Mouse (Mus musculus): ENCODE data around the gene Dusp16. TPM values are rescaled to one million over a fixed set of nuclear protein-coding genes. Genes with fewer than 3 reads are reported as not detected.

The Dusp16 gene
- total RNA-seq, 2 experiments from 2014 or later, result 11.4 to 19.4 TPM

DNA sequence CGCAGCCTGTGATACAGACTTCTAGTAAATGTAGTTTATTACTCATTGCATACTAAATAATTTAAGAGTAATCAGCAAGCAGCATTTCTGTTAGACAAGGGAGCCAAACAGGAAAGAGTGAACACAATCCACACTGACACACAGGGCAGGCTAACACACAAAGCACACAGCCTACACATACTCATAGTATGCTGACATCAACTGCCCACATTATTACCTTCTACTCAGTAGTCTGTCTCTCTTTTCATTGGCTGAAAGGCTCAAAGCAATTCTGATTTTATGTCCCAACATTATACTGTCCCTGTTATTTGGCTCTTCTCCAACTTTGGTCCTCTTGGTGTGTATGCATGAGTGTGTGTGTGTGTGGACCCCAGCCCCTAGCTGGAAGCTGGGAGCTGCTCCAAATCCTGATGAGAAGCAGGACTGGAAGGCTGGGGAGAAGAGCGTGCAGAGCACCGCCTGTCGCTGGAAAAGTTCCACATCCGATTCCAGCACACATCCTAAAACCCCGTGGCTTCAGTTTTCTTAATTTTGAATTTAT is 70.6 kb downstream of the Dusp16 start:
- TF ChIP-seq CTCF (IDR thresholded peaks at IDR 0.05), result no peak

DNA sequence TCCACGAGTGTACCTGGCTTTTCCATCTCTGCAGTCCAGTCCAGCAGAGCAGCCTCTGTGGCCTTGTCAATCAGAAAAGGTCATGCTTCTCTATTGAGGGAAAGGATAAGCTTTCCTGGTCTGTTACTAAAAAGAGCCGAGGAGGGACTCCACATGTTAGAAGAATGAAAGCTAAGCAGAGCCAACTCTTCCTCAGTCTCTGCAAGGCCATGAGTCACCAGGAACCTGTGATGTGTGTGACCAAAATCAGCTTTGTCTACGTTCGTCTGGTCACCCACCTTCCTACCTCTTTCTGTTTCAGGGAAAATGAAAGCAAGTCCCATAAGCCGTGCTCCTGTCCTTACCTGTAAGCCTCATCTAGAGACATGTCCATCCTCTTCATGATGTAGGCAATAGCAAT is 72.3 kb downstream of the Dusp16 start:
- DNase-seq, result no peak
- H3K4me3 ChIP-seq, result no peak overlapping the region
- no peak overlapping the region for H3K27ac ChIP-seq
- TF ChIP-seq CTCF (IDR thresholded peaks at IDR 0.05), result no peak
- intact Hi-C loops (cut with DNase I), result no loop called here

More for the DNA sequence above, 70.6 kb downstream of the Dusp16 start:
- no peak overlapping the region for H3K4me3 ChIP-seq
- DNase-seq, result no peak
- no peak overlapping the region for H3K27ac ChIP-seq
- intact Hi-C loops (cut with DNase I), result no loop called here

DNA sequence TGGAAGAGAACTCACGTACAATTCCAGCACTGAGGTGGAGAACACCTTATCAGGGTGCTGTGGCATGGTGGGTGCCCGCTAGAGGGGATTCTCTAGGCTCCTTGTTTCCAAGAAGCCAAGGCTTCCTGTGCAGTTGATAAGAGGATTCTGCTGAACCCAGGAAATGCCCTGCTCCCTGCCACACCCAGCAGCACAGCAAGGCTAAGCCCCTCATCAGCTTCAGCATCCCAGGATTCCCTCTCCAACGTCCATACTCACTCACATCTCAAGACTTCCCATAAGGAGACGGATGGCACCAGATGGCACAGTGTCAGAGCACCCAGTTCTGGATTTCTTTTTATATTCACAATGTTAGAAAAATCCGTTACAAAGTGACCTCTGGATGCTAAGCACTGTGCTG is 73.3 kb downstream of the Dusp16 start:
- H3K27ac ChIP-seq, result no peak overlapping the region
- H3K4me3 ChIP-seq, result no peak overlapping the region
- no peak for DNase-seq
- intact Hi-C loops (cut with DNase I), result loop anchor here (5.0 kb wide), 1 partner anchor 43 kb away; no protein-coding TSS in a partner anchor
- no peak for TF ChIP-seq CTCF (IDR thresholded peaks at IDR 0.05)

DNA sequence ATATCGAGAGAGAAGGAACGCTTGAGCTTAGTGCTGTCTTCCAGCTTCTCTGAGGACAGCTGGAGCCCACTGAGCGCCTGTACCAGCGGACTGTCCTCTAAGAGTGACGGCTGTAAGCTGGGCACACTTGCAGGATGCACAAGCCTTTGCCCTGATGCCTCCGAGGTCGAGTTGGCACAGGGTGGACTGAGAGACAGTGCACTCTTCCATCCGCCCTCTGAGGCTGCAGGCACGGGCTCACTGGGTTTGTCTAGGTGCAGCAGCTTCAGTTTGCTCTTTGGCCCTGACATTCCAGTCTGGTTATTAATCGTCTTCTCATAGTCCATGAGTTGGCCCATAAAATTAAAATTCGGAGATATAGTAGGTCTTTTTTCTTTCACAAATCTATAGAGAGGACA is 73.8 kb downstream of the Dusp16 start:
- no peak for TF ChIP-seq CTCF (IDR thresholded peaks at IDR 0.05)
- Histone ChIP-seq H3K4me3 (no peak overlapping the region), H3K27ac (no peak overlapping the region)
- DNase-seq, result no peak
- intact Hi-C loops (cut with DNase I), result loop anchor here (5.0 kb wide), 1 partner anchor 44 kb away; no protein-coding TSS in a partner anchor

DNA sequence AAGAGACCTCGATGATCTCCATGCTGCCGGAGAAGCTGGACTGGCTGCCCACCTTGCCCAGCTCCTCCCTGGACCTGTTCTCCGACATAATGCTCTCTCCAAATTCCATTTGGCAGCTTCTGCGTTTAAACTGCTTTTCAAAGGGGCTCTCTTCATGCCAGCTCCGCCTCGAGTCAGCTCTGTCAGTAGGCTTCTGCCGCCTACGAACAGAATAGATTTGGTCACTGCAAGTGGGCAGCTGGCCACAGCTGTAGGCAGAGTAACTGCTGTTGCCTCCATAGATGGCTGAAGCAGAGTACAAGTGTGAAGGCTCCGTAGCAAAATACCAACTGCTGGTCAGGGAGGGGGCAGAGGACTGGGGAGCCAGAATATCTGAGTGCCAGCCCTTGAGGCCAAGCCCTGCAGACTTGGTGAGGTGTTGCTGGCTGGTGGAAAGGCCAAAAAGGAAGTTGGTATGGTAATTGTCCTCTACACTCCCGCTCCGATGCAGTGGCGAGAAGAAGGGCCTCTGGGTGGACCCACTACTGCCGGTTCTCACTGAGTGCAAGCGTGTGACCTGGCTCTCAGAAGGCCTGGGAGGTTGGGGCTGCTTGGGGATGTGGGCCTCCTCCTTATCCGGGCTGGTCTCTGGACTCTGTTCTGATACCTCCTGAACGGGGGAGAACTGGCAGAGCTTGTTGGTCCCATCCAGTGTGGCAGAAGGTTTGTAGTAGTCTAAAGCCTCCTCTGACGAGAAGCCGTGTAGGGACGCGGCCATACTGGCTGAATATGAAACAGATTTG is 74.3 kb downstream of the Dusp16 start:
- intact Hi-C loops (cut with DNase I), result loop anchor here (5.0 kb wide), 1 partner anchor 44 kb away; no protein-coding TSS in a partner anchor
- Histone ChIP-seq H3K4me3 (no peak overlapping the region), H3K27ac (no peak overlapping the region)
- no peak for DNase-seq
- no peak for TF ChIP-seq CTCF (IDR thresholded peaks at IDR 0.05)

DNA sequence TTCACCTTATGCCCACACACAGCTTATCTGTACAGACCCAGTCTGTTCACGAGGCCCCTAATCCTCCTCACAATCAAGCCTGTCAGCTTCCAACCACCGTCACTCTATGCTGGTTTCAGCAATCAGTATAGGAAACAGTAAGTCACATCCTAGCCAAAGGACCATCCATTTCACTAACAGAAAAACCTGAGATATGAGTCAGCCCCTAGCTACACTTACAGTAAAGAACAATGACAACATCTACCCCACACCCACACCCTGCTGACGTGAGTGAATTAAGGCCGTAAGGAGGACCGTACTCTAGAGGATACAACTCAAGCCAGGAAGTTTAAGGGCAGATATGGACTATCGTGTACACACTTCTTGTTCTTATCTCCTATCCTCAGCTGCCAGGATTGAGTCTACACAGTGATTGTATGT is 76.2 kb downstream of the Dusp16 start:
- intact Hi-C loops (cut with DNase I), result loop anchor here (5.0 kb wide), 1 partner anchor 46 kb away; no protein-coding TSS in a partner anchor
- Histone ChIP-seq H3K27ac (no peak overlapping the region), H3K4me3 (no peak overlapping the region)
- TF ChIP-seq CTCF (IDR thresholded peaks at IDR 0.05), result no peak
- DNase-seq, result no peak

DNA sequence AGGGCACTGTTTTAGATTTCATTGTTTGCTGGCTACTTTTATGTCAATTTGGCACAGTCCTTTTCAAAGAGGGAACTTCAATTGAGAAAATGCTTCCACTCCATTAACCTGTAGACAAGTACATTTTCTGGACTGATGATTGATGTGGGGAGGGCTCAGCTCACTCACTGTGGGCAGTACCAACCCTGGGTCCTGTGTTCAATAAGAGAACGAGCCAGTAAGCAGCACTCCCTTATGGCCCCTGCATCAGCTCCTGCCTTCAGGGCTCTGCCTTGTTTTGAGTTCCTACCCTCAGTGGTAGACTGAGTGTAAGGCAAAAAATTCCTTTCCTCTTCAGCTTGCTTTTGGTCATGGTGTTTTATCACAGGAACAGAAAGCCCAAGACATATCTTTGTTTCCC is 78.5 kb downstream of the Dusp16 start:
- no peak for DNase-seq
- no peak overlapping the region for H3K27ac ChIP-seq
- no peak overlapping the region for H3K4me3 ChIP-seq
- TF ChIP-seq CTCF (IDR thresholded peaks at IDR 0.05), result no peak
- intact Hi-C loops (cut with DNase I), result no loop called here

DNA sequence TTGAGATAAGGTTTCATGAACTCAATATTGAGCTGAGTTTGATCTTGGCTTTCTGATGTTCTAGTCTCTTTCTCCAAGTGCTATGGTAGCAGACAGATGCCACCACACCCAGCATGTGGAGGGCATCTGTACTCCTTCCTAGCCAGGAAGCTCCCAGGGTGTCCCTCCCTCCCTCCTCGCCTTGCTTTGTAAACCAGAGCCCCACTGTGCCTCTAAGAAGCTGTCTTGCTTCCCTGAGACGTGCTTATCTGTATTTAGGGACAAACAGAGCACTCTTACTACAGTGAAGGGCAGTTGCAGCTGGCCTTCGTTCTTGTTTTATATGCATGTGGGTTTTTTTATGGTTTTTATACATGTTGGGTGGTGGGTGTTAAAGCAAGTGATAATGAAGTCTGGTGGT is 79.1 kb downstream of the Dusp16 start:
- DNase-seq, result no peak
- no peak for TF ChIP-seq CTCF (IDR thresholded peaks at IDR 0.05)
- no peak overlapping the region for H3K4me3 ChIP-seq
- no peak overlapping the region for H3K27ac ChIP-seq
- intact Hi-C loops (cut with DNase I), result no loop called here

DNA sequence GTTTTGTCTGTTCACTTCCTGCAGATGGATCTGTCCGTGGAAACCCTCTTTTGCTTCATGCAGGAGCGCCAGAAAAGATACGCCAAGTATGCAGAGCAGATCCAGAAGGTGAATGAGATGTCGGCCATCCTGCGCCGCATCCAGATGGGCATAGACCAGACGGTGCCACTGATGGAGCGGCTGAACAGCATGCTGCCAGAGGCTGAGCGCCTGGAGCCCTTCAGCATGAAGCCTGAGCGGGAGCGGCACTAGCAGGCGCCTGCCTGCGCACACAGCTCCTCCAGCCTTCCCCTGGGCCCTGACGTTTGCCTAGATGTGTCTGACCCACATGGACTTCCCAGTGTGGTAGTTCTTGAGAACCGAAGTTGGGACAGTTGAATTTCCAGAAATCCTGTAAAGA is 82.4 kb downstream of the Dusp16 start:
- Histone ChIP-seq H3K4me3 (no peak overlapping the region), H3K27ac (no peak overlapping the region)
- DNase-seq, result no peak
- TF ChIP-seq CTCF (IDR thresholded peaks at IDR 0.05), result no peak
- intact Hi-C loops (cut with DNase I), result no loop called here

DNA sequence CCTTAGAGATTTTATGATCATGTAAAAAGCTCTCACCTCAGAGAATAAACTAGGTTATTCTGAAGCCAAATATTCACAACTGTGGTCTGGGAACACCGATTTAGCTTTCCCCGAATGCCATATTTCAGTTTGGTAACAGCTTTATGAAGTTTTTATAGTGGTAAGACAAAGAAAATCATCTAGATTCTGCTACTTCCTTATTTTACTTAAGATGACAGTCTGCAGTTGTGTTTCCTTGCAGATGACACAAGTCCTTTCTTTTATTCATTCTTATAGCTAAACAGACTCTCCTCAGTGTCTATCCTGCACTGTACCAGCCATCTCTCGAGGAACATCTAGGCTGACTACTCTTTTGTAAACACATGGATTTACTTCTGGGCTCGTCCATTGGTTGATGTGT is 86.0 kb downstream of the Dusp16 start:
- no peak for DNase-seq
- H3K27ac ChIP-seq, result no peak overlapping the region
- TF ChIP-seq CTCF (IDR thresholded peaks at IDR 0.05), result no peak
- H3K4me3 ChIP-seq, result no peak overlapping the region
- intact Hi-C loops (cut with DNase I), result no loop called here

DNA sequence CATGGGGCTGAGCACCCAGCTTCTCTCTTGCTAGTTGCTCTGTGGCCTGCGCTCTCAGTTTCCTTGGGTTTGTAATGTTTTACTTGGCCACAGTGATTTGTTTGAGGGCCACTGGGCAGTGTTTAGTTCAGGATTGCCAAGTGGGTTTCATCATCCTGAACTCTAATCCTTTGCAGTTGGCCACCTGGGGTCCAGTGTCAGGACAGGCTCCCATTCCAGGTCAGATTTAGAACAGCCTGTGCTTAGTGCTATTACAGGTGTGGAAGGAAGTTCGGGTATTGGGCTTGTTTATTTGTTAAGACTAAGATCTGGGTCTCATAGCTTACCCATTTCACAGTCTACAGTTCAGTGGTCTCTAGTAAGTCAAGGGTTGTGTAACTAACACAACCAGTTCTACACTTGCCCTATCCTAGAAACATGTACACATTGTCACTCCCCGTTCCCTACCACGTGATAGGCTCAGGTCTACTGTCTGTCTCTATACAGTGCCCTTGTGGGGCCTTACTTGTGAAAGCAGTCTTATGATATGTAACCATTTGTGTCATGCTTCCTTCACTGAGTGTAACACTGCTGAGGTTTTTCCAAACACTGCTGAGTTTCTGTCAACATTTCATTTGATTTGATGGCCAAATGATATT is 89.3 kb downstream of the Dusp16 start:
- peak; percentile 72 for DNase-seq
- intact Hi-C loops (cut with DNase I), result no loop called here
- TF ChIP-seq CTCF (IDR thresholded peaks at IDR 0.05), result no peak
- peak overlapping the region; percentile 86 for H3K27ac ChIP-seq
- no peak overlapping the region for H3K4me3 ChIP-seq

DNA sequence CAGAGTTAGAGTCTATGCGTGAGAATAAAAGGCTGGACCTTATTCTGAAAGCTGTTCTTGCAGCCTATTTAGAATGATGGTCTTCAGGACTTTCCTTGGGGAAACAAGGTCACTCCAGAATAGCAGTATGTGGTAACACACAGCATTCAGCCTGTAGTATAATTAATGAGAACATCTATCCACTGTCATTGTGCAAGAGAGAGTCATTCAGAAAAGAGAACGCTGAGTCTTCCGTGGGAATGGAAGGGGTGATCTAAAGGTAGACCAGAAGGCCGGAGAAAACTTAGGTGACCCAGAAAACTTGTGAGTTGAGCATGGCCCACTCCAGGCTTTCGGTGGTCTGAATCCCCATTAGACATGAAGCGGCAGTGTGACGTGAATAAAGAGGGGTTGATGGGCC is 90.2 kb downstream of the Dusp16 start:
- H3K4me3 ChIP-seq, result no peak overlapping the region
- TF ChIP-seq CTCF (IDR thresholded peaks at IDR 0.05), result no peak
- peak overlapping the region; percentile 86; the same call in 1 of the 2 replicates for H3K27ac ChIP-seq
- intact Hi-C loops (cut with DNase I), result no loop called here
- no peak for DNase-seq

DNA sequence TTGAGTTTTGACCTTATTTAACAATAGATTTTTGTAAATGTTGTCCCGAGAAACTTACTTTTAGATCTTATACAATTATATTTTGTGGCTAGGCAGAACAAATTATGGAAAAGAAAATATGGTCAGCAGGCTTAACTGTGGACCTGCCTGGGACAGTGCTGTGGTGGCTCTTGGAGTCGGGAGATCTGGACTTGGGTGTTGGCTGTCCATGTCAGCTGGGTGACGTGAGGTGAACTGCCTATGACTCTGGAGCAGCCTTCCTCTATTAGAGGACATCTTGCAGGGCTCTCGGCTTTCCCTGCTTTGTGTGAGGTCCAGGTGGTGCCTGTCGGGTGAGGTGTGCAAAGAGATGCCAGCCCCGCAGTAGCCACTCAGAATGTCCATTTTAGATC is 91.2 kb downstream of the Dusp16 start:
- peak overlapping the region; percentile 13; the same call in 1 of the 2 replicates for H3K27ac ChIP-seq

More for the DNA sequence above, 91.2 kb downstream of the Dusp16 start:
- no peak overlapping the region for H3K4me3 ChIP-seq
- intact Hi-C loops (cut with DNase I), result no loop called here
- DNase-seq, result no peak
- no peak for TF ChIP-seq CTCF (IDR thresholded peaks at IDR 0.05)
